Mouse (Mus musculus): ENCODE measurements around the gene Zfp27. TPM values are rescaled to one million over a fixed set of nuclear protein-coding genes. Genes with fewer than 3 reads are reported as not detected.

Zfp27 gene
- polyA plus RNA-seq, 1 experiment: 0.95 TPM

GRCm38 (mm10) chr7:29910252-29910651 lies 3.9 kb upstream of the Zfp27 start:
- H3K4me1 ChIP-seq (ENCODE audit: control insufficient read depth, insufficient read depth, low read length): peaks cover 4% of the 10 kb centered on the region; the same call in 1 of the 2 replicates
- no peak for TF ChIP-seq CTCF (IDR thresholded peaks at IDR 0.05; ENCODE audit: control insufficient read depth, insufficient read depth, insufficient replicate concordance, low read depth, low read length)
- no peak for TF ChIP-seq POLR2A (IDR thresholded peaks at IDR 0.05; ENCODE audit: control insufficient read depth, low read depth, low read length)
- no peaks in the 10 kb centered on the region; the same call in 1 of the 2 replicates for H3K36me3 ChIP-seq (ENCODE audit: control insufficient read depth, insufficient read depth, low read length)
- no peak overlapping the region for H3K4me3 ChIP-seq (ENCODE audit: control insufficient read depth, low read depth, low read length)
- no peak overlapping the region for H3K27ac ChIP-seq (ENCODE audit: control insufficient read depth, insufficient read depth, low read depth, low read length)
- no peaks in the 10 kb centered on the region for H3K27me3 ChIP-seq (ENCODE audit: control insufficient read depth, insufficient read depth, low read length)

GRCm38 (mm10) chr7:29908130-29908950 lies 2.0 kb upstream of the Zfp27 start, which contains the start of gene Zfp383:
Zfp383 (plus strand) TSS chr7:29908223.
- Histone ChIP-seq H3K36me3 (ENCODE audit: control insufficient read depth, insufficient read depth, low read length) (no peaks in the 10 kb centered on the region; the same call in 1 of the 2 replicates), H3K4me3 (ENCODE audit: control insufficient read depth, low read depth, low read length) (peak within 1 kb of the TSS; percentile 92), H3K27ac (ENCODE audit: control insufficient read depth, insufficient read depth, low read depth, low read length) (peak within 1 kb of the TSS; percentile 89), H3K4me1 (ENCODE audit: control insufficient read depth, insufficient read depth, low read length) (peaks cover 9% of the 10 kb centered on the region), H3K27me3 (ENCODE audit: control insufficient read depth, insufficient read depth, low read length) (no peaks in the 10 kb centered on the region)
- peak; percentile 50; the same call in 1 of the 2 replicates for TF ChIP-seq POLR2A (IDR thresholded peaks at IDR 0.05; ENCODE audit: control insufficient read depth, low read depth, low read length)
- TF ChIP-seq CTCF (IDR thresholded peaks at IDR 0.05; ENCODE audit: control insufficient read depth, insufficient read depth, insufficient replicate concordance, low read depth, low read length): no peak

DNA sequence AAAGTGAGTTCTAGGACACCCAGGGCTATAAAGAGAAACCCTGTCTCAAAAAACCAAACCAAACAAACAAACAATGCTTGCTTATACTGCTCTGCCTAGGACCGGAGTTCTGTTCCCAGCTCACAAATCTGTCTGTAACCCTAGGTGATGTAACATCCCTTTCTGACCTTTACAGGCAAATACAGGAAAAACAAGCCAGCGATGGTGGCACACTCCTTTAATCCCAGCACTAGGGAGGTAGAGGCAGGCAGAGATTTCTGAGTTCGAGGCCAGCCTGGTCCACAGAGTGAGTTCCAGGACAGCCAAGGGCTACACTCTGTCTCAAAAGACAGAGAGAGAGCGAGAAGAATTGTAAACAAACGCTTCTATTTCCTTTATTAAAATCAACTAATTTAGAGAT lies 834 bp upstream of the Zfp27 start:
- Histone ChIP-seq H3K27me3 (ENCODE audit: control insufficient read depth, insufficient read depth, low read length) (no peaks in the 10 kb centered on the region), H3K4me3 (ENCODE audit: control insufficient read depth, low read depth, low read length) (no peak overlapping the region), H3K36me3 (ENCODE audit: control insufficient read depth, insufficient read depth, low read length) (no peaks in the 10 kb centered on the region; the same call in 1 of the 2 replicates), H3K4me1 (ENCODE audit: control insufficient read depth, insufficient read depth, low read length) (peaks cover 9% of the 10 kb centered on the region), H3K27ac (ENCODE audit: control insufficient read depth, insufficient read depth, low read depth, low read length) (no peak overlapping the region)
- TF ChIP-seq POLR2A (IDR thresholded peaks at IDR 0.05; ENCODE audit: control insufficient read depth, low read depth, low read length): no peak
- no peak for TF ChIP-seq CTCF (IDR thresholded peaks at IDR 0.05; ENCODE audit: control insufficient read depth, insufficient read depth, insufficient replicate concordance, low read depth, low read length)

DNA sequence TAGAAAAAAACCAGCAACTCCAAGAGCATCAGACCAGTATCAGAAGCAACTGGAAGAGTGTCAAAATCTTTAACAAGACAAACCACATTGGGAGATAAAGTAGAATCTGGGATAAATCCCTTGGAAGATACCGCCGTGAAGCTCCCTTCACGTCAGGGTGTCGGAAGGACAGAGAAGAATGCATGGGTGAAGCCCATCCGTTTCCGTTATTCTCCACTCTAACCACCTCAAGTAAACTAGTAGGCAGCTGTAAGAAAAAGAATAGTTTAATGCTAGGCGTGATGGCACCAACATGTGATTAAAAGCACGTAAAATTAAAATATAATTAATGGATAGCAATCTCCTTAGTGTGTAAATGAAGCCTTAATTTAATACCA lies 298 bp upstream of the Zfp27 start:
- Histone ChIP-seq H3K27me3 (ENCODE audit: control insufficient read depth, insufficient read depth, low read length) (no peaks in the 10 kb centered on the region), H3K4me1 (ENCODE audit: control insufficient read depth, insufficient read depth, low read length) (peaks cover 9% of the 10 kb centered on the region), H3K36me3 (ENCODE audit: control insufficient read depth, insufficient read depth, low read length) (no peaks in the 10 kb centered on the region), H3K4me3 (ENCODE audit: control insufficient read depth, low read depth, low read length) (peak overlapping the region; percentile 5; the same call in 1 of the 2 replicates), H3K27ac (ENCODE audit: control insufficient read depth, insufficient read depth, low read depth, low read length) (peak overlapping the region; percentile 27; the same call in 1 of the 2 replicates)
- TF ChIP-seq POLR2A (IDR thresholded peaks at IDR 0.05; ENCODE audit: control insufficient read depth, low read depth, low read length) (no peak), CTCF (IDR thresholded peaks at IDR 0.05; ENCODE audit: control insufficient read depth, insufficient read depth, insufficient replicate concordance, low read depth, low read length) (no peak)

DNA sequence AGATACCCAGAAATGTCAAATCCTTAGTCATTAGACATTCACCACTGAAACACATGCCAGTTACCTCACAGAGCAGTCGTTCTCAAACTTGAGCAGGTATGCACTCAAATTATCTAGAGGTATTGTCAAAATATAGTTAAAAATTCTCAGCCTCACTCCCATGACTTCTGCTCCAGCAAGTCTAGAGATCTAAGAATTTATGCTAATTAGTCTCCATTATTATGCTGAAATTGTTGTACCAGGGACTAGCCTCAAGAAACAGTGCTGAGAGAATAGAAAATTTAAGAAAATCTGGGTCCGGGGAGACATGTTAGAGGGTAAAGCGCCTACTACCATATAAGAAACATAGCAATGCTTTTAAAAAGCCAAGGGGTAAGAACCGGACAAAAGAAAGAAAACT lies 2.3 kb downstream of the Zfp27 start:
- peaks cover 9% of the 10 kb centered on the region for H3K4me1 ChIP-seq (ENCODE audit: control insufficient read depth, insufficient read depth, low read length)
- no peak overlapping the region for H3K4me3 ChIP-seq (ENCODE audit: control insufficient read depth, low read depth, low read length)
- no peaks in the 10 kb centered on the region for H3K36me3 ChIP-seq (ENCODE audit: control insufficient read depth, insufficient read depth, low read length)
- H3K27me3 ChIP-seq (ENCODE audit: control insufficient read depth, insufficient read depth, low read length): no peaks in the 10 kb centered on the region
- H3K27ac ChIP-seq (ENCODE audit: control insufficient read depth, insufficient read depth, low read depth, low read length): no peak overlapping the region
- TF ChIP-seq CTCF (IDR thresholded peaks at IDR 0.05; ENCODE audit: control insufficient read depth, insufficient read depth, insufficient replicate concordance, low read depth, low read length): no peak
- no peak for TF ChIP-seq POLR2A (IDR thresholded peaks at IDR 0.05; ENCODE audit: control insufficient read depth, low read depth, low read length)

DNA sequence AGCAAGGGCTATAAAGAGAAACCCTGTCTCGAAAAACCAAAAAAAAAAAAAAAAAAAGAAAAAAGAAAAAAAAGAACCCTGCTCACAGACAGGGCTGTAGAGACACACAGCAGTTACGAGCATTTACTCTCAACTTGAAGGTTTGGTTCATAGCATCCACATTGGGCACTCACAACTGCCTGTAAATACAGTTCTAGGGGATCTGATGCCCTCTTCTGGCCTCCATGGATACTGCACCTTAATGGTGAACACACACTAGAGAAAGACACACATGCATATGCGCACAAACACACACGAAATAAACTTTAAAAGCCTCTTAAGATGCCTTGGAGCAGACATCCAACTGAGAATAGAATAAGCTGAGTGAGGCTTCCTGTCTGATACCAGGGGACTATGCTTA lies 8.0 kb downstream of the Zfp27 start:
- no peak overlapping the region for H3K27ac ChIP-seq (ENCODE audit: control insufficient read depth, insufficient read depth, low read depth, low read length)
- TF ChIP-seq CTCF (IDR thresholded peaks at IDR 0.05; ENCODE audit: control insufficient read depth, insufficient read depth, insufficient replicate concordance, low read depth, low read length) (no peak), POLR2A (IDR thresholded peaks at IDR 0.05; ENCODE audit: control insufficient read depth, low read depth, low read length) (no peak)
- no peak overlapping the region for H3K4me3 ChIP-seq (ENCODE audit: control insufficient read depth, low read depth, low read length)
- peaks cover 1% of the 10 kb centered on the region for H3K36me3 ChIP-seq (ENCODE audit: control insufficient read depth, insufficient read depth, low read length)
- no peaks in the 10 kb centered on the region for H3K27me3 ChIP-seq (ENCODE audit: control insufficient read depth, insufficient read depth, low read length)
- H3K4me1 ChIP-seq (ENCODE audit: control insufficient read depth, insufficient read depth, low read length): no peaks in the 10 kb centered on the region; the same call in 1 of the 2 replicates

GRCm38 (mm10) chr7:29892756-29893155 lies 13.6 kb downstream of the Zfp27 start:
- TF ChIP-seq POLR2A (IDR thresholded peaks at IDR 0.05; ENCODE audit: control insufficient read depth, low read depth, low read length) (no peak), CTCF (IDR thresholded peaks at IDR 0.05; ENCODE audit: control insufficient read depth, insufficient read depth, insufficient replicate concordance, low read depth, low read length) (no peak)
- H3K27me3 ChIP-seq (ENCODE audit: control insufficient read depth, insufficient read depth, low read length): no peaks in the 10 kb centered on the region
- peaks cover 1% of the 10 kb centered on the region for H3K36me3 ChIP-seq (ENCODE audit: control insufficient read depth, insufficient read depth, low read length)
- H3K4me3 ChIP-seq (ENCODE audit: control insufficient read depth, low read depth, low read length): no peak overlapping the region
- H3K4me1 ChIP-seq (ENCODE audit: control insufficient read depth, insufficient read depth, low read length): peaks cover 3% of the 10 kb centered on the region; the same call in 1 of the 2 replicates
- H3K27ac ChIP-seq (ENCODE audit: control insufficient read depth, insufficient read depth, low read depth, low read length): no peak overlapping the region
